Mouse (Mus musculus): ENCODE data around the gene Diaph3.

Diaph3 gene

DNA sequence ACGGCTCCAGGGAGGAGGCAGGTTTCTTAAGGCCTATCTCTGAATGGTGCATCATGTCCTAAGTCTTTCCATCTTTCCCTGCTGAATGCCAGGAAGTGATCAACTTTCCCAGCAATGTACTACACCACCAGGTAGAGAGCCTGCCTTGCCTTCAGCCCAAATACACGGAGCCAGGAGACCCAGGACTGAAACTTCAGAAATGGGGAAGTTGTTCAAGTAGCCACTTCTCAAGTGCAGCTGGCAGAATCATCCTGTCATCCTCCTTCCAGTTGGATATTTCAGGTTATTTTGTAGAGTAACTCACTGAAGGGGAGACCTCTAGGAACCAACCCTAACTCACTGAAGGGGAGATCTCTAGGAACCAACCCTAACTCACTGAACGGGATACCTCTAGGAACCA lies 297.0 kb downstream of the Diaph3 start:
- no peak for DNase-seq (ENCODE audit: low read depth)

GRCm38 (mm10) chr14:86837642-86838041 lies 303.4 kb downstream of the Diaph3 start:
- no peak for DNase-seq (ENCODE audit: low read depth)

GRCm38 (mm10) chr14:86834851-86835250 lies 306.2 kb downstream of the Diaph3 start:
- no peak for DNase-seq (ENCODE audit: low read depth)

- no peak for DNase-seq (ENCODE audit: low read depth)
Measured at GRCm38 (mm10) chr14:86834269-86834668, 306.8 kb downstream of the Diaph3 start.

DNA sequence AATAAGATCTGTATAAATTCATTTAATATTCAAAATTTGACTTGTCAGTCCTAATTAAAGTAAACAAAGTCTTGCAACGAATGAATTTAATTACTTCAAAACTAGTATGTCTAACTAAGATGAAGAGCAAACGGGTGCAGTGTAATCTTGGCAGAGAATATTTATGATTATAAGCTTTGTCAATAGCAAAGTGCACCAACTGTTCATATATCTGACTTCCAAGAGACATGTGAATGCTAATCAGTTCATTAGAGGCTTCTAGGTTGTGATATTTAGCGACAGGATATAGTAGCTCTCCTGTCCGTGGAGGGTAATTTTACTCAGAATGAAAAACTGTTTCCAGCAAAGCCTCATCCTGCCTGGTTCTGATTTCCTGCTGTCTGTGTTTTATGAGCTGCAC lies 308.0 kb downstream of the Diaph3 start:
- no peak for DNase-seq (ENCODE audit: low read depth)

GRCm38 (mm10) chr14:86816246-86816645 lies 324.8 kb downstream of the Diaph3 start:
- DNase-seq (ENCODE audit: low read depth): no peak

DNA sequence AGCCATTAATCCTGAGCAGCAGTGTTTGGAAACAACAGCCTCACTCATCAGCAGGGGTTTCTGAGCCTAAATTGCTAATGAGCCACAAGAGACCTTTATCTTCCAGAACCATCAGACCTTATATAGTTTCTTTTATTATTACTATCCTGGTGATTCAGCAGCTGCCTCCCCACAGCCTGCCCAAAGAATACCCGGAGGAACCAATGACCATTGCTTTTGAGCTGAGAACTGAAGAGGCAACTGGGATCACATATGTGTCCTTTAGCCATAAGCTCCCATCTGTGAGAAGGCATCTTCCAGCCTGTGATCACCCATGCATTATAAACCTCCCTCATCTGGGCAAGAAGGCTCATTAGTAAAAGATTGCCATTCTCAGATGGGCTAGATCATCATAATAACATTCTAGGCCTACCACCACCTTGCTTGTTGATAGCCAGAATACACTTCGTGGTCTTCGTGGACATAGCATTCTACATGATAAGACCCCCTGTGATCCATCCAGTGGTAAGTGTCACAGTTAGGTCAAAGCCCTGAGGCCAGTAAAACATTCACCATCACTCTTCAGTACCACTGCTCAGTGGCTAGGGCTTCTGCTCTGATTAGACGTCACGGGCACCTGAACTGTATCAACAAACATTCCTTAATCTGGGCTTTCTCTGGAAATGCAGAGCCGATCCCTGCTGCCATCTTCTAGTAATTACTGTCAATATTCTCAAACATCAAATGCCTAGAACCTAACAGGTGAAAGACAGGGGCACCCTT lies 352.0 kb downstream of the Diaph3 start:
- DNase-seq (ENCODE audit: low read depth): no peak

DNA sequence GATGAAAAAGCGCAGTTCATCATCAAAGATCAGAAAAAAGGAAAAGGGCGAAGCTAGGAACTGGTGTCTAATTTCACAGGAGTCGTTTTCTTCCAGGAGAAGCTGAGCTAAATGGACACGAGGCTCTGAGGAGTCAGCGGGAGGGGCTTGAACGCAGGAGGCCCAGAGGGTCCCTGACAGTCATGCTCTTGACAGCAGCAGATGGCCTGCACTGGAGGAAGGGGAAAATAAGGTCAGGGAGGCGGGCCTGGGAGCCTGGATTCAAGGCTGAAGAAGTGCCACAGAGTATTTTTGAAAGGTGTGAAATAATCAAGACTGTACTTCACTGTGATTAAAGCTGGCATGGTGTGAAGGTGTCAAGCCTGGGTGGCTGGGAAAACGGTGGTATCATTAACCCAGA lies 354.2 kb downstream of the Diaph3 start:
- DNase-seq (ENCODE audit: low read depth): no peak

GRCm38 (mm10) chr14:86781553-86782273 lies 359.3 kb downstream of the Diaph3 start:
- peak; percentile 70 for DNase-seq (ENCODE audit: low read depth)

DNA sequence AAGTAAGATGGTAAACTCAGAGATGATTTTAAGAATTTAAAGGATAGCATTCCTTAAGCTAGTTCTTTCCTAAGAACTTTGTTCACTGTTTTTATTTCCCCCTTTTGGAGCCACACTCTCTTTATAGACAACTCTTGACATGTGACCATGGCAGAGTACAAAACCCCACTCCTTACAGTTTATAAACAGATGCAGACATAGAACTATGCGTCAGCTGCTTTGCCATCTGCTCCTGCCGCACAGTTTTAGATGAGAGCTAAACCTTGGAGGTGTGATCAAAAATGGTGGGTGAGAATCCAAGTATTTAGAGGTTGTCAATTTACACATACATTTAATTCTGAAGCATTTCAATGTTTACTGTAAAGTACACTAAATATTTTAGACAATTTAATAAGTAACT lies 367.7 kb downstream of the Diaph3 start:
- DNase-seq (ENCODE audit: low read depth): no peak

- no peak for DNase-seq (ENCODE audit: low read depth)
Measured at GRCm38 (mm10) chr14:86772176-86773150, 368.6 kb downstream of the Diaph3 start.

GRCm38 (mm10) chr14:86764286-86764685 lies 376.7 kb downstream of the Diaph3 start:
- DNase-seq (ENCODE audit: low read depth): no peak

GRCm38 (mm10) chr14:86757604-86758520 lies 383.2 kb downstream of the Diaph3 start:
- no peak for DNase-seq (ENCODE audit: low read depth)

- DNase-seq (ENCODE audit: low read depth): no peak
Measured at GRCm38 (mm10) chr14:86757132-86757531, 383.9 kb downstream of the Diaph3 start.

GRCm38 (mm10) chr14:86750351-86750750 lies 390.7 kb downstream of the Diaph3 start:
- no peak for DNase-seq (ENCODE audit: low read depth)

DNA sequence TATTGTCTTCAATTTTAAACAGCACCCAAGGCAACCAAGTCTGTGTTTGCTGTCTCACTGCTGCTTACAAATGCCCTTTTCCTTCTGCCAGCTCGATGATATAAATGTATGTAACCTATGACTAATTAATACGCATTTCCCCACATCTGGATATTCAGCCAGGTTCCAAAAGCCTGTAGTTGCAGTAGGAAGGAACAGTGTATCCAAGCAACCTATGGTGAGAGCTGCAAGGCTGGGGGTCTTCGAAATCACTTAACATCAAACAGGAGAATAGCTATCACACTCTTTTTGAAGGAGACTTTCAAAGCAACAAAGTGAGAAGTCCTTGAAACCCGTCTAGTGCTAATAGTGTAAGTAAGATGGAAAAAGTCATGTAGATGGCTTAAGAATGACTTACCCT lies 391.6 kb downstream of the Diaph3 start:
- no peak for DNase-seq (ENCODE audit: low read depth)

GRCm38 (mm10) chr14:86748876-86749275 lies 392.2 kb downstream of the Diaph3 start:
- DNase-seq (ENCODE audit: low read depth): no peak

DNA sequence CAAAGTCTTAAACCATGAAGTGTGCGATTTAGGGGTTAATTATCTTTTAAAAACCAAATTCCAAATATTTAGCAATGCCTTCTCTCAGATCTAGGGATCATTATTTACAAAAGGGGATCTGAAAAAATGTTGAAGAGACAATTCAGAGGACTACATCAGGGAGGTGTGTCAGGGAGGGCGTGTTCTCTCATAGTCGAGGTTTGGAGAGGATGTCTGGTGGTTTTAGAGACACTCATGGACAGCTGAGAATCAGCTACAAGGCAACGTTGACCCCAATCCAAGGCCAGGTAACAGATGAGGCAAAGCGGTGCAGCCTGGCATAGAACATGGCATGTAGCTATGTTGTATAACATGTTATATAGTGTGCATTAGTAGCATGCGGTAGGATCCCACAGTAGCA lies 396.5 kb downstream of the Diaph3 start:
- peak; percentile 9 for DNase-seq (ENCODE audit: low read depth)

DNA sequence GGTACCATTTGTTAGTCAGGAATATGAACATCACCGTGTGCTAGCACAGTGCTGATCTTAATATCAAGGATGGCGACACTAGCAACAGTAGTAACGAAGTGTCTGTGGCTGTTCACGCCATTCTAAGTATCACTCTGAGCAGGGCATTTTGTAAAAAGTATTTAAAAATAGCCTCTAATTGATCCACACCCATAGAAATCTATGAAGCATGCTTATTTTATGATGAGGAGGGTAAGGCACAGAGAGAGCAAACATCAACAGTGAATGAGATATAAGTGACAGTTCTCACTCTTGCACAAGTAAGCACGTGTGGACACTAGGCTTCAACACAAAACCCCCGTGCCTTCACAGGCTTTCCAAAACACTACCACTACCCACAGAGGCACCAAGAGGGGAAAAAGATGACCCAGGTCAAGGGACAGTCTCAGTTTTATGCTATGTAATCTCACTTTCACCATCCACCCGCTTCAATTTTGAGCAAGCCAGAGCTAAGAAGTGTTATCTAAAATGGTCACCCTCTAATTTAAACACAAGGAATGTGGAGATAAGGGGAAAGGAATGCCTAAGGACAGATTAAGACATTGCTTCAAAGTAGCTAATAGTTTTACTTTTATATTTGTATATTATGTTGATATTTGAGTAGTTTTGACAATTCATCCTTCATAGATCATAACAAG lies 399.0 kb downstream of the Diaph3 start:
- DNase-seq (ENCODE audit: low read depth): no peak

GRCm38 (mm10) chr14:86738916-86739315 lies 402.1 kb downstream of the Diaph3 start:
- DNase-seq (ENCODE audit: low read depth): peak; percentile 26

GRCm38 (mm10) chr14:86736646-86737045 lies 404.4 kb downstream of the Diaph3 start:
- DNase-seq (ENCODE audit: low read depth): peak; percentile 67

Measured in induced T-regulatory cell, adult 2 months (primary cell).